Mouse (Mus musculus): Measurements from ENCODE around the gene Galnt18.
A peak's percentile ranks its signal among the peaks of the same experiment; 100 is the strongest.

Galnt18 gene

DNA sequence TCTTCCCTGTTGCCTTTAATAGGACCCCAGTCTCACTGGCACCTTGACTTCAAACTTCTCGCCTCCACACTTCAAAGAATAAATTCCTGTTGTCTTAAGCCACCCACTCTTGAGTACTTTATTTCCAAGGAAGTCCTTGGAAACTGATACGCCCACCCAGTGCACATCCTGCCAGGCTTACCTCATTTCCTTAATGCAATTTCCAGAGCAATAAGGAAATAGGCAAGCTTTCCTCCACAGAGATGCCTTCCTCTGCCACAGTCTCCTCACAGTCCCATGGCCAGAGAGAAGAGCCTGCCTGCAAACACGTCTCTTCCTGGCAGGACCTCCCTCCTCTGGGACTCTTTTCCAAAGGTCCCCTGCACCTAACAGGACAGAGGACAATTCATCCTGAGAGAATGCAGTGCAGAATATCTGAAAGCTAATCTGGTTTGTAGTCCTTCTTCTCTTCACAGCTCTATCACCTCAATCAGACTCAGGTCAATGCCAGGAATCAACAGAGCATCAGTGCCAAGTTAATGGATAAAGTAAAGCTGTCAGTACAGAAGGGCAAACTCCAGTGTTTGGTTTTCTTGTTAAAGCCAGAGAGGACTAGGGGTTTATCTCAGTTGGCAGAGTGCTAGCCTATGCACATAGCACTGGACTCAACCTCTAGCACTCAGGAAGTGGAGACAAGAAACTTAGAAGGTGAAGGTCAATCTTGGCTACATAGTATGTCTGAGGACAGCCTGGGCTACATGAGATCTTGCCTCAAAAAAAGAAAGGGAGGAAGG is 65.8 kb downstream of the Galnt18 start:
- no peak for DNase-seq (ENCODE audit: low spot score)

GRCm38 (mm10) chr7:111712797-111713196 is 67.0 kb downstream of the Galnt18 start:
- no peak for DNase-seq (ENCODE audit: low spot score)

DNA sequence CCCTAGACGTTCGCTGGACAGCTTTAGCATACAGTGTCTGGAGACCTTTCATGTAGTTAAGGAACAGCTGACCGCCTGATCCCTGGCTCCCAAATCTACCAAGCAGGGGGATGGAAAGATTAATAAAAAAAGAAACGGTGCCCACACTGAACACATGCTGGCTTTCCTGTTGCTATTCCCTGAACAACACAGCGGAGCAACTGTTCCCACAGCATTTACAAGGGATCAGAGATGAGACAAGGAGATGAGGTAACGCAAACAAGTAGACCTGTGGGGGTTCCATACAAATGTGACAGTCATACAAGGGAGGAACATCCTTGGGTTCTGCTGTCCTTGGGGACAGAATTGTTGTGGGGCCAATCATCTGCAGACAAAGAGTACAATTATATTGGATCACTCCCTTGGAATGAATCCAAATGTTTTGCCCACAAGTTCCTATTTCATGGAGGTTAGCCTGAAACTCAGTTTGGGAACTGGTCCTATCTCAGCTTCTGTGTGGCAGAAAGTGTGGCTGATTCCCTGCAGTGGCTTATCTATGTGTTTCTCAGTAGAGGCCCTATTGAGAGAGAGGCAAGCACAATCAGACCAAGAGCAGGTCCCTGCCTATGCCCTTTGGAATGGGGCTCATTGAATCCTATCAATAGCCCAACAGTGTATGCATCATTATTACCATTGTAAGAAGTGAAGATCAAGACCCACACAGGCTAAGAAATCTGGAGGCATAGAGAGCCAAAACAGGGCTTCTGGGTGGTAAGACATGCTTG is 68.5 kb downstream of the Galnt18 start:
- no peak for DNase-seq (ENCODE audit: low spot score)

GRCm38 (mm10) chr7:111710311-111710710 is 69.5 kb downstream of the Galnt18 start:
- DNase-seq (ENCODE audit: low spot score): no peak

DNA sequence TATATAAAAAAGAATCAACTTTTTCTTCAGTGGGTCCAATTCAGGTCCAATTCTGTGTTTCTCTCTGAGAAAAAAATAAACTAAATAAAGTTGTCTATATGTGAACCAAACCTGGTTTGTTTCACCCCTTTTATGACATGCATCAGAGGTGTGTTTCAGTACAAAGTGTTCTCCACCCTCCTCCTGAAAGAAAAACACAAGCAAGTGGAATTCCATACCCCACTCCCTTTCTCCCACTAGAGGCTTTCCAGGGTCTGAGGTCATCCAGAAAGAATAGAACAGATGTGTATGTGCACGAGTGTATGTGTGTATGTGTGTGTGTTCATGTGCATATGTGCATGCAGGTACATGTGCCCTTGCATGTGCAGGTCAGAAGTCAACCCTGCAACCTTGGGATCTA is 71.2 kb downstream of the Galnt18 start:
- DNase-seq (ENCODE audit: low spot score): no peak

- DNase-seq (ENCODE audit: low spot score): no peak
These were observed 76.8 kb downstream of the Galnt18 start for GRCm38 (mm10) chr7:111702961-111703360.

DNA sequence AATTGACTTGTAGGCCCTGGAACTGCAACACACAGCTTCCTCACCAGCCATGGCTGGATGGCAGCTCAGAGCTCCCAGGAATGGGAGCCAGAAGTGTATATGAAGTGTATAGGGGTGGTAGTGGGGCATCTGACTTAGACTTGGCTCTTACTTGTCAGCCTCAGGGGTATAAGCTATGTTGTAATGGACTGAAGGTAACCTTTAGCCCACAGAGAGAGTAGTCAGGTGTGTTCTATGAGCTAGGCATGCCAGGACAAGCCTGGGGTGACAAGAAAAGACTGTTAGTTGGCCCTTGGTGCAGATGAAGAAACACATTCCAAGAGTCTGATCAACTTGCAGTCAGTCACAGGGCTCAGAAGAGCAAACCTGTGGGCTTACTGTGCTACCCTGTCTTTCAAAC is 78.0 kb downstream of the Galnt18 start:
- no peak for DNase-seq (ENCODE audit: low spot score)

GRCm38 (mm10) chr7:111699446-111699845 is 80.3 kb downstream of the Galnt18 start:
- no peak for DNase-seq (ENCODE audit: low spot score)

- no peak for DNase-seq (ENCODE audit: low spot score)
These were observed 83.6 kb downstream of the Galnt18 start for GRCm38 (mm10) chr7:111696226-111696625.

DNA sequence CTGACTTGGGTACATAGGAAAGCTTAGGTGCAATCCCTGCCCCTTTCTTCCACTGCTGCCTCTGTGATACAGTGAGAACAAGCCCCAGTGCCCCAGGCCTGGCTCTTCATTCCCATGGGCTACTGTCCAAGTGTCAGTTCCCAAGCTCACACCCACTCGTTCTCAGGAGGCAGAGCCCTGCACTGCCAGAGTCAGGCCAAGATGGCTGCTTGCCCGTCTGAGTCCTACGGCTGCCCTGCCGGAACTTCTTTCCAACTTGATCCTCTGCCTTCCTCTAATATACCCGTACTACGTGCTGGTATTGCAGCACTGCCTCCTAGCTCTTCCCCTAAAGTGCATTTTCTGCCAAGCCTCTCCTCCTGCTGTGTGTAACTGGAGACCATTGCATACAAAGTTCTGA is 85.5 kb downstream of the Galnt18 start:
- no peak for DNase-seq (ENCODE audit: low spot score)

DNA sequence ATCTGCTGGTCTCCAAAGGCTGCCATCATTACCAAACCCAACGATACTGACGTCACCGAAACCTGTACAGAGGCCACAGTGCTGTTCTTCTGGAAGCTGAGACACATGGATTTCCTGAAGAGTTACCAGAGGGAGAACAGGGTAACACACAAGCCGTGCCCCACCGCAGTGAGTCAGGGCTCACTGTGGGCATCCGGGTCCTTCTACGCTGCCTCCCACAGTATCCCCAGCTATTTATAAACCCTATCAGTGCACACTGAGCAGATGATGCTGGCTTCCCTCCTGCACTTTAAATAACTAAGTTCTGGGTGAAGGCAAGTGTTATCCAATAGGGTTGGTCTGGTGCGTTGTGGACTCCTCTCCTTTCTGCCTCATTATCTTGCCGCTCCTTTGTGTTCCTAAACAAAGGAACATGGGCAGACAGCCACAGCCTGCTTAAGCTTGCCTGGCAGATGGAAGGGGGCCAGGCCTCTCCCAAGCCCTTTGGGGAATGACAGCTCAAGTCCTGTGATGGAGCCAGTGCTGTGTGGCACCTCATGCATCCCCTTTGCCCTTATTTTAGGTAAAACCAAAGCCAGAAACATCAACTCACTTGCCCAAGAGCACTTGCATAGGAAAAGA is 87.0 kb downstream of the Galnt18 start:
- DNase-seq (ENCODE audit: low spot score): peak; percentile 61

- DNase-seq (ENCODE audit: low spot score): no peak
These were observed 99.7 kb downstream of the Galnt18 start for GRCm38 (mm10) chr7:111680108-111680507.

GRCm38 (mm10) chr7:111676483-111676882 is 103.3 kb downstream of the Galnt18 start:
- DNase-seq (ENCODE audit: low spot score): no peak

GRCm38 (mm10) chr7:111672467-111672866 is 107.3 kb downstream of the Galnt18 start:
- no peak for DNase-seq (ENCODE audit: low spot score)

DNA sequence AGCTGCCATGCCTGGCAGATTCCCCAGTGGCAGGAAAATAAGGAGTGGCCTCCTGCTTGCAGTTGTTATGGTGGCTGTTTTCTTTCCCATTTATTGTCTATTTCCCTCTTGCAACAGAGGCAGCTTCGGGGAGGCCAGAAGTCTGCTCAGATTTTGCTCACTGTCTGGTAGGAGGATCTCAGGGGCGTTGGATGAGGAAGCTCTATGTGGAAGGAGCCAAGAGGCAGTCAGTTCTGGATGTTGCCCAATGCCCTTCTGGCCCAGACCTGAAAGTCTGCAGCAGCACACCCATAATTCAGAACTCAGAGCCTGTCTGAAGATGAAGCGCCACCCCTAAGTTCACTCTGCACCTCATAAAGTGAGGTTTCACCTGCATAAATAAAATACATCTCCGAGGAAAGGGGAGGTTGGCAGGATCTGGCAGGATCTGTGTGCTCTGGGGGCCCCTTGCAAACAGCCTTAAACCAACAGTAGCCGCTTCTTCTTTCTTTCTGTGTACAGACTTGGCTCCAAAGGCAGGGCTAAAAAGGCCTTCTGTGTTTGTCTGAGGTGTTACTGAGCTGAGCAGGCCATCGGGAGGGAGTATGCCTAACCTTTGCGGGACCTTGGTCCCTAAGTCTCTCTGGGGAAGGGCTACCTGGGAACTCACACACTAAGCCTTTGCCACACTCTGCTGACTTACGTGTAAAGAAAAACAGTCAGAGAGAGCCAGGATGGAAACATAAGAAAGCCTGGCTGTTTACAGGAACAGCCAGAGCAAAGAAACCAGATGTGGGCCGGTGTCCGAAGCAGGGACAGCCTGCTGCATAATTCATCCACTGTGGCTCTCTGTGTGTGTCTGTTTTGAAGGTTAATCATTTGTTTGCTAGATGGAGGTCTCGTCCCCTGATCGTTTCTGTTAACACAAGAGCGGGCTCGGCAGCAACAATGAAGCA is 116.4 kb downstream of the Galnt18 start:
- DNase-seq (ENCODE audit: low spot score): peak; percentile 42

GRCm38 (mm10) chr7:111658579-111658978 is 121.2 kb downstream of the Galnt18 start:
- no peak for DNase-seq (ENCODE audit: low spot score)

DNA sequence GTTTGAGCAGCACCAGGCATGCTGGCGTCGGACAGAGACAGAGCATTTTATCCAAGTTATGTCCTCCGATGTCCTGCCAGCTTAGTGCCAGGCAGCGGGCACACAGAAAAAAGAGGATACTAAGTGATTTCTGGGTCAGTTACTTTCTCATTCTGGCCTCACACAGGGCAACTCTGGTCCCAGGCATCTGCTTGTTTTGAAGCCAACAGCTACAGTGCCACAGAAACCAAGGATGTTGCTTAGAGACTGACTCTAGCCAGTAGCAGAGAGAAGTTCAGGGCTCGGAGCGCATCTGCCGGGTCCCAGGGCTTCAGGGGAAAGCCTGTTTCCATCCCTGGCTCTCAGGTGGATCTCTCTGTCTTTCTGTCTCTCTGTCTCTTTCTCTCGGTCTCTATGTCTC is 124.8 kb downstream of the Galnt18 start:
- no peak for DNase-seq (ENCODE audit: low spot score)

DNA sequence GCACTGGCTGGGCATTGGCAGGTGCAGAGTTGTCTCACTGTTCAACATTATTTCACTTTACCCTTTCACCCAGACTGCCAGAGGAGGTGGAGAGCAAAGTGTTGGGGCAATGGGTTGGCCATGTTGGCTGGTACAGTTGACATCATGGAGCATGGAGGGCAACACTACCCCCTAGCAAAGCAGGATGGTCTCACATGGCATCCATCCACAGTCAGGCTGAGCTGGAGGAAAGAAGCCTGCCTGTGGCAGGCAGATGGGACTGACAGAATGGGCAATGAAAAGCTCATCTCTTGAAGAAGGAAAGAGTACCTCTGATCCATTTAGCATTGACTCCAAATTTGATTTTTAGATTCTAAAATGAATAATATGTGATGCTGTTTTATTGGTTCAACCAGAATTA is 125.3 kb downstream of the Galnt18 start:
- DNase-seq (ENCODE audit: low spot score): no peak

DNA sequence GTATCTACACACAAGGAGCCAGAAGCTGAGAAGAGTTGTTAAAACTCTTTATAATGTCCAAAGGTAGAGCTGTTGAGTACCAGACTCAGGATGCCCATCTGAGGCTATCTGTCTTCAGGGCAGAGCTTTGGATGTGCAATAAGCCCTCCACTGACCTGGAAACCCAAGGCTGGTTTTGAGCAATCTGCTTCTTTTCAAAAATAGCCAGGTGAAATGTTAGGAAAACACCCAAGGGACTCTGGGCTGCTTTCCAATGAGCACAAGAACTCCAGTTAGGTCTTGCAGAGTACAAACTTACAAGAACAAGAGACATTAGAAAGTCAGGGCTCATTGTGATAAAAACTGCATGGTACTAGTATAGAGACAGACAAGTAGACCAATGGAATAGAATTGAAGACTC is 135.4 kb downstream of the Galnt18 start:
- no peak for DNase-seq (ENCODE audit: low spot score)

DNA sequence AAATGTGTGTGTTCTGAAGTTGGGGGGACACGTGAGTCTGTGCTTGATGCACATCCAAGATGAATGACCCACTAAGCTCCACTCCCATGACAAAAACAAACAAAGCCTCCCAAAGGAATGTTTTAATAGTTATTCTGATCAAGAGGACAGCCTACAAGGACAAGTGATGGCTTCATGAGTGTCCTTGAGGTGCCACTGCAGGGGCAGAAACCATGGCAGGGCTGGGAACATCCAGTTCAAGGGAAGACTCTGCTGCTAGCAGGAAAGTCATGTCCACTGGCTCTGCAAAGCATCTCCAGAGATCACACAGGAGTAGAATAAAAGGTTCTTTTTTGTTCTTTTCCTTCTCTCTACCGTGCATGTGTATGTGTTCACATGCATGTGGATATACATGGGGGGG is 140.9 kb downstream of the Galnt18 start:
- no peak for DNase-seq (ENCODE audit: low spot score)

DNA sequence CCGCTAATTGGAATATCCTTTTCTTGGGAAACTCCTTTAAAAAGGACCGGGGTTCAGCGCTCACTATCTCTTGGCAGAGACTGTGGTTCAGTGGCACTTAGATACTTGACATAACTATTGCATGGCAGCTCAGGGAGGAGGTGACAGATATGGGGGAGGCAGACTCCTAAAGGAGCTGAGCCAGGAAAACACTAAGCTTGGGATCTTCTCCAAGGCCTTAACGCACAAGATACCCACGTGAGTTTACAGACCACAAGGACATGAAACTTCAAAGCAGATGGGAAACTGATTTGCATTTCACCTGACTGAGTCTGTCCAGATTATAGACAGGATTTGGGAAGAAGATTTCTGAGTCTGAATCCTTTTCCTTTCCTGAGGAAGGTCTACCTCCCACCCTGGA is 141.3 kb downstream of the Galnt18 start:
- DNase-seq (ENCODE audit: low spot score): no peak

DNA sequence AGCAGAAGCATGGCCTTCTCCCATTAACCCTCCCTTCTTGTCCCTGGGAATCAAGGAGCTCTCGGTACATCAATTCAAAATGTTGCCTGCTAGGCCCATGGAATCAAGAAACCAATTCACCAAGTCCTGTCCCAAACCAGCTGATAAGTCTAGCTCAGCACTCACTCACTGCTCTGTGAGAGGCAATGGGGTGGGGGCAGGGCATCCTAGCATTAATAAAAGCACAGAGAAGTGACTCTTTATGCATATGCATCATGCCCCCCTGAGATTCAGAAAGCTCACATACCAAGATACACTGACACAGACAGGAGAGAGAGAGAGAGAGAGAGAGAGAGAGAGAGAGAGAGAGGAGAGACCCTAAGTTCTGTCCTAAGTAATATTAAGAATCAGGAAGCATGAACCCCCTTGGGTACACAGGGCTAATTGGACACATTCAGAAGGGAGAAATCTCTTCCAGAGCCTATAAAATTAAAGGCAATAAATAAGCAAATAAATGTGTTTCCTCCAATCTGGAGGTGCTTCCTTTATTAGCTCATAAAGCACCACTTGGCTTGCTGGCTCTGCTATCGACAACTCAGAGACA is 141.8 kb downstream of the Galnt18 start:
- no peak for DNase-seq (ENCODE audit: low spot score)

All from layer of hippocampus, adult 11-12 months (tissue).